Mouse (Mus musculus) thymus, adult 2 months (tissue): Measurements from ENCODE around the gene Tescl. TPM values are rescaled to one million over a fixed set of nuclear protein-coding genes. Genes with fewer than 3 reads are reported as not detected.

Experiments
- DNase-seq: peaks from one replicate; pipeline ENCODE4 v3.0.0; 2021
- H3K27ac ChIP-seq: fragments of 200-500 bp; 2 replicates; pipeline ENCODE4 v1.5.1; 2012; ENCODE audit warnings: low read length, control low read depth; ENCODE audit not compliant: control insufficient read depth, insufficient read depth
- H3K27me3 ChIP-seq: fragments of 200-500 bp; 2 replicates; pipeline ENCODE4 v1.6.1; 2012; ENCODE audit warnings: mild to moderate bottlenecking, low read length, moderate library complexity, mixed read lengths; ENCODE audit not compliant: control insufficient read depth, insufficient read depth
- H3K36me3 ChIP-seq: fragments of 200-500 bp; 2 replicates; pipeline ENCODE4 v1.6.1; 2012; ENCODE audit warnings: mild to moderate bottlenecking, low read length, moderate library complexity; ENCODE audit not compliant: control insufficient read depth, insufficient read depth
- H3K4me1 ChIP-seq: fragments of 200-500 bp; replicated peaks from 2 replicates; pipeline ENCODE4 v1.6.1; 2012; ENCODE audit warnings: low read length; ENCODE audit not compliant: control insufficient read depth, insufficient read depth
- H3K4me3 ChIP-seq: fragments of 200-500 bp; 2 replicates; pipeline ENCODE4 v1.5.1; 2012; ENCODE audit warnings: mild to moderate bottlenecking, low read length, control low read depth, moderate library complexity; ENCODE audit not compliant: control insufficient read depth, insufficient read depth
- CTCF ChIP-seq: fragments of 200-500 bp; IDR thresholded peaks from 2 replicates; pipeline ENCODE4 v1.5.1; 2012; ENCODE audit warnings: mild to moderate bottlenecking, control low read depth, low read length, moderate library complexity, borderline replicate concordance; ENCODE audit not compliant: control insufficient read depth, poor library complexity, insufficient read depth; ENCODE audit errors: extremely low read depth
- POLR2A ChIP-seq: fragments of 200-500 bp; IDR thresholded peaks from 2 replicates; pipeline ENCODE4 v1.6.1; 2012; ENCODE audit warnings: mild to moderate bottlenecking, low read length, control low read depth, moderate library complexity; ENCODE audit not compliant: control insufficient read depth, poor library complexity, insufficient read depth; ENCODE audit errors: extremely low read depth
- WGBS: fragments of 180-500 bp; shearing (Covaris S2); methylation state at CpG from one replicate; pipeline ENCODE4 v1.1.7; 2018; 5-methylcytosine and 5-hydroxymethylcytosine counted together
- polyA plus RNA-seq: library from polyadenylated mRNA; depleted of rRNA; stranded (reverse); fragments of >200 nt; gene quantifications from 2 replicates; pipeline ENCODE4 v1.2.3, GENCODE M21; 2012

Tescl gene
- polyA plus RNA-seq, 1 experiment: 0.12 TPM

- no peak for TF ChIP-seq POLR2A
- TF ChIP-seq CTCF: no peak
- H3K36me3 ChIP-seq: 0 out of 2 replicates have a peak, but pooled peaks cover 4% of the 10 kb centered on the region
- 7% methylated on average over 7 of the region's 7 CpGs for WGBS
- H3K4me1 ChIP-seq: peaks cover 46% of the 10 kb centered on the region
- no peaks in the 10 kb centered on the region for H3K27me3 ChIP-seq
- DNase-seq: peak; percentile 52
- H3K4me3 ChIP-seq: peak overlapping the region; percentile 89
- peak overlapping the region; percentile 97 for H3K27ac ChIP-seq
Observed at GRCm38 (mm10) chr7:24371012-24371808, 37.5 kb upstream of the Tescl start.

- 2% methylated on average over 23 of the region's 23 CpGs for WGBS
- Histone ChIP-seq H3K36me3 (no peaks in the 10 kb centered on the region), H3K4me1 (peaks cover 55% of the 10 kb centered on the region), H3K27ac (peak within 1 kb of the TSS; percentile 97), H3K27me3 (no peaks in the 10 kb centered on the region), H3K4me3 (peak within 1 kb of the TSS; percentile 89)
- DNase-seq: peak; percentile 76
- no peak for TF ChIP-seq CTCF
- TF ChIP-seq POLR2A: peak; percentile 88
Observed at GRCm38 (mm10) chr7:24369731-24370541, 36.2 kb upstream of the Tescl start, which contains the start of gene Kcnn4. TSS of gene Kcnn4 (plus strand) at chr7:24370263.

GRCm38 (mm10) chr7:24368946-24369345 is 35.2 kb upstream of the Tescl start:
- WGBS: 63% methylated on average over 7 of the region's 7 CpGs
- DNase-seq: no peak
- Histone ChIP-seq H3K27me3 (no peaks in the 10 kb centered on the region), H3K36me3 (no peaks in the 10 kb centered on the region), H3K4me3 (no peak overlapping the region), H3K4me1 (peaks cover 48% of the 10 kb centered on the region), H3K27ac (peak overlapping the region; percentile 97)
- no peak for TF ChIP-seq CTCF

GRCm38 (mm10) chr7:24368226-24368625 is 34.5 kb upstream of the Tescl start:
- peaks cover 44% of the 10 kb centered on the region for H3K4me1 ChIP-seq
- no peak overlapping the region for H3K4me3 ChIP-seq
- no peak for DNase-seq
- H3K27me3 ChIP-seq: no peaks in the 10 kb centered on the region
- WGBS: 58% methylated on average over 4 of the region's 4 CpGs
- H3K36me3 ChIP-seq: no peaks in the 10 kb centered on the region
- no peak for TF ChIP-seq POLR2A
- no peak for TF ChIP-seq CTCF
- H3K27ac ChIP-seq: no peak overlapping the region

- Histone ChIP-seq H3K27me3 (no peaks in the 10 kb centered on the region), H3K4me1 (peaks cover 34% of the 10 kb centered on the region), H3K4me3 (no peak overlapping the region), H3K36me3 (no peaks in the 10 kb centered on the region), H3K27ac (no peak overlapping the region)
- TF ChIP-seq POLR2A: no peak
- TF ChIP-seq CTCF: no peak
- no peak for DNase-seq
- WGBS: 79% methylated on average over 15 of the region's 15 CpGs
Observed at GRCm38 (mm10) chr7:24366716-24367632, 33.2 kb upstream of the Tescl start.

- Histone ChIP-seq H3K4me3 (no peak overlapping the region), H3K4me1 (peaks cover 34% of the 10 kb centered on the region), H3K27me3 (no peaks in the 10 kb centered on the region), H3K27ac (no peak overlapping the region), H3K36me3 (no peaks in the 10 kb centered on the region)
- TF ChIP-seq CTCF: no peak
- TF ChIP-seq POLR2A: no peak
- 76% methylated on average over 5 of the region's 5 CpGs for WGBS
- no peak for DNase-seq
Observed at GRCm38 (mm10) chr7:24365258-24366014, 31.7 kb upstream of the Tescl start.
